Mouse (Mus musculus) E14TG2a.4 (cell line): ENCODE measurements around the gene Ilk.

ENCODE experiments used
- CTCF ChIP-seq: conservative IDR thresholded peaks from 2 replicates; pipeline ENCODE4 v1.5.1; 2014; ENCODE audit warnings: low read length
- NANOG ChIP-seq: IDR thresholded peaks from 2 replicates; pipeline ENCODE4 v1.6.1; 2014; ENCODE audit warnings: borderline replicate concordance, low read length, mixed read lengths
- POU5F1 ChIP-seq: IDR thresholded peaks from 2 replicates; pipeline ENCODE4 v1.6.1; 2014; ENCODE audit warnings: low read length, borderline replicate concordance

GRCm38 (mm10) chr7:105772331-105772730 lies 35.9 kb downstream of the Ilk start:
- TF ChIP-seq CTCF = no peak
- no peak for TF ChIP-seq POU5F1
- no peak for TF ChIP-seq NANOG
